Mouse (Mus musculus): ENCODE measurements around the gene Srpk2. TPM values are rescaled to one million over a fixed set of nuclear protein-coding genes. Genes with fewer than 3 reads are reported as not detected.

Srpk2 gene
- polyA plus RNA-seq, 1 experiment from 2014 or later, result 37.7 TPM

- no peaks in the 10 kb centered on the region for H3K9me3 ChIP-seq
- no peaks in the 10 kb centered on the region for H3K27me3 ChIP-seq (replicated peaks)
- no peak for ATAC-seq (ENCODE audit: extremely low read depth, insufficient number of reproducible peaks, low FRiP score, low TSS enrichment)
- no peak overlapping the region for H3K9ac ChIP-seq
- H3K4me1 ChIP-seq, result 0 out of 2 replicates have a peak, but pooled peaks cover 9% of the 10 kb centered on the region
- WGBS, result 87% methylated on average over 6 of the region's 6 CpGs
- H3K27ac ChIP-seq (replicated peaks), result no peak overlapping the region
- H3K4me2 ChIP-seq, result no peak overlapping the region
- H3K36me3 ChIP-seq, result peaks cover 87% of the 10 kb centered on the region
- no peak overlapping the region for H3K4me3 ChIP-seq
Measured at GRCm38 (mm10) chr5:23500715-23501114, 183.7 kb downstream of the Srpk2 start.

- Histone ChIP-seq H3K27ac (replicated peaks) (no peak overlapping the region), H3K9ac (no peak overlapping the region), H3K4me3 (no peak overlapping the region), H3K9me3 (no peaks in the 10 kb centered on the region), H3K36me3 (peaks cover 84% of the 10 kb centered on the region), H3K4me1 (0 out of 2 replicates have a peak, but pooled peaks cover 9% of the 10 kb centered on the region), H3K4me2 (no peak overlapping the region), H3K27me3 (replicated peaks) (no peaks in the 10 kb centered on the region)
- no peak for ATAC-seq (ENCODE audit: extremely low read depth, insufficient number of reproducible peaks, low FRiP score, low TSS enrichment)
- WGBS, result 88% methylated on average over 16 of the region's 16 CpGs
Measured at GRCm38 (mm10) chr5:23499257-23499656, 185.2 kb downstream of the Srpk2 start.

GRCm38 (mm10) chr5:23497920-23498319, 186.5 kb downstream of the Srpk2 start:
- Histone ChIP-seq H3K9me3 (no peaks in the 10 kb centered on the region), H3K4me3 (no peak overlapping the region), H3K4me2 (no peak overlapping the region), H3K9ac (no peak overlapping the region), H3K4me1 (0 out of 2 replicates have a peak, but pooled peaks cover 9% of the 10 kb centered on the region), H3K27me3 (replicated peaks) (no peaks in the 10 kb centered on the region), H3K27ac (replicated peaks) (no peak overlapping the region), H3K36me3 (peaks cover 89% of the 10 kb centered on the region)
- WGBS, result 85% methylated on average over 10 of the region's 10 CpGs
- ATAC-seq (ENCODE audit: extremely low read depth, insufficient number of reproducible peaks, low FRiP score, low TSS enrichment), result no peak

DNA sequence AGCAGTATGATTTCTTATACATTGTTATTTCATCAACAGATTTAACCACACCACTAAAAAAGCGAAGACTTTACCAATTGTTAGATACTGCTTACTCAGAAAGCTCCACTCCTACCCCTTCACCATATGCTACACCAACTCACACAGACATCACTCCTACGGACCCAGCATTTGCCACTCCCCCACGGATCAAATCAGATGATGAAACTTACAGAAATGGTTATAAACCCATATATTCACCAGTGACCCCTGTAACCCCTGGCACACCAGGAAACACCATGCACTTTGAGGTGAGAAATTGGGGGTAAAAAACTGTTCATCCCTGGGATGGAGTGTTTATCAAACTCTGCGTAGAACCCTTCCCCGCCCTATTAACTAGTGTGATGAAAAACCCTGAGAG, 187.5 kb downstream of the Srpk2 start:
- Histone ChIP-seq H3K27me3 (replicated peaks) (no peaks in the 10 kb centered on the region), H3K9ac (no peak overlapping the region), H3K4me2 (no peak overlapping the region), H3K36me3 (peaks cover 89% of the 10 kb centered on the region), H3K4me3 (no peak overlapping the region), H3K27ac (replicated peaks) (no peak overlapping the region), H3K4me1 (0 out of 2 replicates have a peak, but pooled peaks cover 6% of the 10 kb centered on the region), H3K9me3 (no peaks in the 10 kb centered on the region)
- no peak for ATAC-seq (ENCODE audit: extremely low read depth, insufficient number of reproducible peaks, low FRiP score, low TSS enrichment)
- 90% methylated on average over 5 of the region's 5 CpGs for WGBS

DNA sequence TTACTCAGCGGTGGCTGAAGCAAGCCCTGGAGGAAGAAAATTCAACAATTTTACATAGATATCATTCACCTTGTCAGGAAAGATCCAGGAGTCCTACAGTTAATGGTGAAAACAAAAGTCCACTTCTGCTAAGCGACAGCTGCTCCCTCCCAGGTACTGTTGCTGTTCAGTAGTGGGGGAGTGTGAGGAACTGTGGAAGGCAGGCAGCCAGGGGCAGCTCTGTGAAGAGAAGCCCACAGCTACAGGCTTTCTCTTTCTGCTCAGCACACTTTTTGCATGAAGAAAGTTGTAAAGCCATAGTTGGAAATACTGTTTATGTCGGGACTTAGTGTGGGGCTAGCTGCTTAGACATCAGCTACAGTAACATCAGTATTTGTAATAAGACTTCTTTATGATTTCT, 188.0 kb downstream of the Srpk2 start:
- no peak for ATAC-seq (ENCODE audit: extremely low read depth, insufficient number of reproducible peaks, low FRiP score, low TSS enrichment)
- WGBS, result 91% methylated on average over 3 of the region's 3 CpGs
- Histone ChIP-seq H3K4me2 (no peak overlapping the region), H3K36me3 (peaks cover 88% of the 10 kb centered on the region), H3K9ac (no peak overlapping the region), H3K9me3 (no peaks in the 10 kb centered on the region), H3K4me1 (0 out of 2 replicates have a peak, but pooled peaks cover under 1% of the 10 kb centered on the region), H3K27ac (replicated peaks) (no peak overlapping the region), H3K27me3 (replicated peaks) (no peaks in the 10 kb centered on the region), H3K4me3 (no peak overlapping the region)

DNA sequence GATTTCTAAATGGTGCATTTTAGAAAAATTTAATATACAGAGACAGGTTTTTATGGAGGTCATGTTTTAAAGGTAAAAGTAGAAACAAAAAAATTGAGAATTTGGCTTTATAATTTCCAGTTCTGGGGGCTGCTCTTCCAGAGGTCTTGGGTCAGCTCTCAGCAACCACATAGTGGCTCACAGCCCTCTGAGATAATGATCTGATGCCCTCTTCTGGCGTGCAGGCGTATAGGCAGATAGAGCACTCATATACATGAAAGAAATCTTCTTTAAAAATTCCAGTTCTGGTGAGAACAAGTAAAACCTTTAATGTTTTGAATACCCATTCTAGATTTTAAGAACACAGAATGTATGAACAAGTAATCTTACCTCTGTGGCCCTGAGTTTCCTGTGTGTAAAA, 193.6 kb downstream of the Srpk2 start:
- no peak overlapping the region for H3K27ac ChIP-seq (replicated peaks)
- peaks cover 10% of the 10 kb centered on the region for H3K4me1 ChIP-seq
- no peak overlapping the region for H3K4me2 ChIP-seq
- H3K27me3 ChIP-seq (replicated peaks), result no peaks in the 10 kb centered on the region
- WGBS, result 47% methylated on average over 2 of the region's 2 CpGs
- no peak overlapping the region for H3K9ac ChIP-seq
- ATAC-seq (ENCODE audit: extremely low read depth, insufficient number of reproducible peaks, low FRiP score, low TSS enrichment), result no peak
- H3K9me3 ChIP-seq, result no peaks in the 10 kb centered on the region
- no peak overlapping the region for H3K4me3 ChIP-seq
- peaks cover 90% of the 10 kb centered on the region for H3K36me3 ChIP-seq

DNA sequence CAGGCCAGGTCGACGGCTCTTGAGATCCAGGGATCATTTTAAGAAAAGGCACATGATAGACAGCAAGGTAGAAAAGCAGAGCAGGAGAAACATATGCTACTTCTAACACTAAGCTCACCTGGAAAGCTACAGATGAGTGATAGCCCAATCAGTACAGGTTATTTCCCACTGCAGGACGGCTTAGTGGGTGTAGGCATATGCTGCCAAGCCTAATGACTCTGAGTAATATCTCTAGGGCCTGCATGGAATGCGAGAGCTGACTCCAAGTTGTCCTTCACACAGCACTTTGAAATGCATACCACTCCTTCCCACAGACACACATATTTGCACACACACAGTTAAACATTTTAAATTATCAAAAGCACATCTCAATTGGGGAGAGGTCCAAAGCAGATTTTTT, 195.2 kb downstream of the Srpk2 start:
- no peaks in the 10 kb centered on the region for H3K27me3 ChIP-seq (replicated peaks)
- no peaks in the 10 kb centered on the region for H3K9me3 ChIP-seq
- H3K9ac ChIP-seq, result no peak overlapping the region
- H3K4me2 ChIP-seq, result no peak overlapping the region
- WGBS, result 65% methylated on average over 4 of the region's 4 CpGs
- H3K27ac ChIP-seq (replicated peaks), result peak overlapping the region; percentile 45
- H3K4me1 ChIP-seq, result peaks cover 10% of the 10 kb centered on the region
- ATAC-seq (ENCODE audit: extremely low read depth, insufficient number of reproducible peaks, low FRiP score, low TSS enrichment), result no peak
- H3K4me3 ChIP-seq, result no peak overlapping the region
- H3K36me3 ChIP-seq, result peaks cover 93% of the 10 kb centered on the region

- no peak overlapping the region for H3K4me3 ChIP-seq
- 87% methylated on average over 7 of the region's 7 CpGs for WGBS
- no peak for ATAC-seq (ENCODE audit: extremely low read depth, insufficient number of reproducible peaks, low FRiP score, low TSS enrichment)
- peaks cover 4% of the 10 kb centered on the region for H3K4me1 ChIP-seq
- peaks cover 91% of the 10 kb centered on the region for H3K36me3 ChIP-seq
- no peaks in the 10 kb centered on the region for H3K27me3 ChIP-seq (replicated peaks)
- no peaks in the 10 kb centered on the region for H3K9me3 ChIP-seq
- no peak overlapping the region for H3K4me2 ChIP-seq
- no peak overlapping the region for H3K9ac ChIP-seq
- no peak overlapping the region for H3K27ac ChIP-seq (replicated peaks)
Measured at GRCm38 (mm10) chr5:23483811-23484210, 200.6 kb downstream of the Srpk2 start.

GRCm38 (mm10) chr5:23473098-23473873, 211.1 kb downstream of the Srpk2 start:
- H3K27ac ChIP-seq (replicated peaks), result no peak overlapping the region
- no peaks in the 10 kb centered on the region for H3K27me3 ChIP-seq (replicated peaks)
- 67% methylated on average over 6 of the region's 6 CpGs for WGBS
- H3K9ac ChIP-seq, result no peak overlapping the region
- no peaks in the 10 kb centered on the region for H3K9me3 ChIP-seq
- no peak overlapping the region for H3K4me2 ChIP-seq
- no peaks in the 10 kb centered on the region for H3K4me1 ChIP-seq
- no peak overlapping the region for H3K4me3 ChIP-seq
- peaks cover 73% of the 10 kb centered on the region for H3K36me3 ChIP-seq
- no peak for ATAC-seq (ENCODE audit: extremely low read depth, insufficient number of reproducible peaks, low FRiP score, low TSS enrichment)

- 89% methylated on average over 4 of the region's 4 CpGs for WGBS
- Histone ChIP-seq H3K4me3 (no peak overlapping the region), H3K9ac (no peak overlapping the region), H3K4me2 (no peak overlapping the region), H3K9me3 (no peaks in the 10 kb centered on the region), H3K36me3 (peaks cover 70% of the 10 kb centered on the region), H3K27me3 (replicated peaks) (no peaks in the 10 kb centered on the region), H3K27ac (replicated peaks) (no peak overlapping the region), H3K4me1 (peaks cover 5% of the 10 kb centered on the region; the same call in 1 of the 2 replicates)
- no peak for ATAC-seq (ENCODE audit: extremely low read depth, insufficient number of reproducible peaks, low FRiP score, low TSS enrichment)
Measured at GRCm38 (mm10) chr5:23466546-23466945, 217.9 kb downstream of the Srpk2 start.

DNA sequence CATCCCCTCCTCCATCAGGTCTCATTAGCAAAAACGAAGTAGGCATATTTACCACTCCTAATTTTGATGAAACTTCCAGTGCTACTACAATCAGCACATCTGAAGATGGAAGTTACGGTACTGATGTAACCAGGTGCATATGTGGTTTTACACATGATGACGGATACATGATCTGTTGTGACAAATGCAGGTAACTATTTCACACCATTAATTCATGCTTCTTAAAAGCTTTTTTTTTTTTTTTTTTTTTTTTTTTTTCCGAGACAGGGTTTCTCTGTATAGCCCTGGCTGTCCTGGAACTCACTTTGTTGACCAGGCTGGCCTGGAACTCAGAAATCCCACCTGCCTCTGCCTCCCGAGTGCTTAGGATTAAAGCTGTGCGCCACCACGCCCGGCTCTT, 219.7 kb downstream of the Srpk2 start:
- peaks cover 66% of the 10 kb centered on the region for H3K36me3 ChIP-seq
- no peak overlapping the region for H3K4me3 ChIP-seq
- WGBS, result 92% methylated on average over 7 of the region's 8 CpGs
- no peak overlapping the region for H3K9ac ChIP-seq
- H3K27ac ChIP-seq (replicated peaks), result no peak overlapping the region
- peaks cover 8% of the 10 kb centered on the region; the same call in 1 of the 2 replicates for H3K4me1 ChIP-seq
- H3K27me3 ChIP-seq (replicated peaks), result no peaks in the 10 kb centered on the region
- H3K4me2 ChIP-seq, result no peak overlapping the region
- H3K9me3 ChIP-seq, result no peaks in the 10 kb centered on the region
- ATAC-seq (ENCODE audit: extremely low read depth, insufficient number of reproducible peaks, low FRiP score, low TSS enrichment), result no peak

- Histone ChIP-seq H3K9ac (no peak overlapping the region), H3K36me3 (peaks cover 64% of the 10 kb centered on the region), H3K4me1 (peaks cover 8% of the 10 kb centered on the region; the same call in 1 of the 2 replicates), H3K4me3 (no peak overlapping the region), H3K27ac (replicated peaks) (0 out of 2 replicates have a peak overlapping the region, but pooled peaks have one; percentile 12), H3K27me3 (replicated peaks) (no peaks in the 10 kb centered on the region), H3K4me2 (no peak overlapping the region), H3K9me3 (no peaks in the 10 kb centered on the region)
- WGBS, result 83% methylated on average over 3 of the region's 3 CpGs
- no peak for ATAC-seq (ENCODE audit: extremely low read depth, insufficient number of reproducible peaks, low FRiP score, low TSS enrichment)
Measured at GRCm38 (mm10) chr5:23464247-23464646, 220.2 kb downstream of the Srpk2 start.
